Mouse (Mus musculus) common myeloid progenitor, adult 5-6 weeks (primary cell): ENCODE measurements at regions not wholly inside any gene's neighbourhood (a gene's known extent, or its start where the extent isn't known, plus 50 kb on each side); places are given as distances from the start of the nearest gene placed in this dataset.

Experiments
- ATAC-seq: replicated peaks from 2 replicates; pipeline ENCODE4 v1.8.0; 2016; ENCODE audit warnings: low read depth, mild to moderate bottlenecking, moderate TSS enrichment, inconsistent platforms; ENCODE audit not compliant: poor library complexity, severe bottlenecking

DNA sequence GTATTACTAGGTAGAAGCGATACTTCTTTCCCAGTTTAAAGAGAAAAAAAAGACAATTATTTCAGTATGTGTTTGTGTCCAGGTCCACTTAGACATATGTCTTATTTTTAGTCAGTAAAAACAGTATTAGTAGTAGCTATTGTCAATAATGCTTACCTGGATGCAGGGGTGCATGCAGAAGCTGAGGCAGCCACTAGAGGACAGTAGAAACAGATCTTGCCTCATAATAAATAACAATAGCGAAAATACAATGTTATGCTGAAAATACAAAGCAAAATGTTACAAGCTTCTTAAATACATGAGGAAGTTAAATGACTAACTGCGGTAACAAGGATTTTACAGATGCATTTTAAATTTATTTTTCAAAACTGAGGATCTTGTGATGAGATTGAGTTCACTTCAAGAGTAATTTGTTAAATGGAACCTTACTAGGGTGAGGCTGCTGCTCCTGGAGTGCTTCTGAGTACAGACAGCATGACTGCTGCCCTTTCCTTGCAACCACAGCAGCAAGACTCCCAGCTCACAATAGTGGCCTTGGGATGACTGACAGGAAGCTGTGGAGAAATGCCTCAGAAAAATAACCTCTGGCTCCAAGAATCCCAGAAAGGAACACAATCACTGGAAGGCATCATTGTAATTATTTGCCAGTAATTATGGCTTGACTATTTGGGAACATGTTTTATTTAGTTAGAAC is 728.8 kb downstream of the Brinp3 start:
- no peak for ATAC-seq

DNA sequence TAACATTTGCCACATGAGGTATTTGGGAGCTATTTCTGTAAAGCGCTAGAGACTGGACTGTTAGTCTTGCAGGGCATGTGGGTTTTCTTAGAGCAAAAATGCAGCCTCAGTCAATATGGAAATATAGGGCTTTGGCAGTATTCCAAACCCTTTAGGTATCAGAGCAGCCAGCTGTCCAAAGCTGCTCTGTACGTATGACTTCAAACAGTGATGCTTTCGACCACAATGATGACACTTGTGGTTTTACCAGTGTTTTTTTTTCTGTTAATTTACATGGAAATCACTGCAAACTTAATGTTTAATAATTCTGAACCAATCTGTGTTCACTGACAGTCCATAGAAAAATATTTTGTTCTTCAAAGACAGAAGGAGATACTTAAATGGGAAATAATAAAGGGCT is 743.0 kb downstream of the Brinp3 start:
- ATAC-seq: no peak

DNA sequence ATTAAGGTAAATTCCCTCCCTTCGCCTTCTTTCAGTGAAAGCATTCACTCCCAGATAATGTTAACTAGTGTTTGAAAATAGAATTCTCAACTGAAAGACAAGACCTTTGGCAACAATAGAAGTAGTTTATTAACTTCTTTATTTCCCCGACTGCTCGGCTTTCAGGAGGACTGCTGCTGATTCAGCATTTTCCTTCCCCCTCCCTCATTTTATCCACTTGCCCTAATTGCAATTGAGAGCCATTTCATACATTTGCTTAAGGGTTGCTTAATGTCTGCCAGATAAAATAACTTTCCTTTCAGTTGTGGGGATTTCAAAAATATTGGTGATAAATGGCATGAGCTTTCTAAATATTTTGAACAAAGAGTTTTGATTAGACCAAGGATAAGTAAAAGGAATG is 744.5 kb downstream of the Brinp3 start:
- ATAC-seq: no peak

DNA sequence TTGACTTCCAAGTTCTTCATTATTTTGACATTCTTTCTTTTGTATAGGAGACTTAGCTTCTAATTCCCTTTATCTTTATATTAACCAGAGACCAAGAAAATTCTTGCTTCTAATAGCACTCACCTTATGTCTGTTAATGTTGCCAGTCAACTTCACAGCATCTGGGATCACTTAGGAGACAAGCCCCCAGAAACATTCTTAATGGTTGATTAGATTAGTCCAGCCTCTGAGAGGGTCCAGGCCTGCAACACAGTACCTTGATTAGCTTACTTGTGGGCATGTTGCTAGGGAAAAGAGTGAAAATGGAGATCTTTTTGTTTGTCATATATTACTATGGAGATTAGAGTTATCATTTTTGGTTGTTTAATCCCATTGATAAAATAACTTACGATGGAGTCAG is 778.8 kb downstream of the Brinp3 start:
- no peak for ATAC-seq

DNA sequence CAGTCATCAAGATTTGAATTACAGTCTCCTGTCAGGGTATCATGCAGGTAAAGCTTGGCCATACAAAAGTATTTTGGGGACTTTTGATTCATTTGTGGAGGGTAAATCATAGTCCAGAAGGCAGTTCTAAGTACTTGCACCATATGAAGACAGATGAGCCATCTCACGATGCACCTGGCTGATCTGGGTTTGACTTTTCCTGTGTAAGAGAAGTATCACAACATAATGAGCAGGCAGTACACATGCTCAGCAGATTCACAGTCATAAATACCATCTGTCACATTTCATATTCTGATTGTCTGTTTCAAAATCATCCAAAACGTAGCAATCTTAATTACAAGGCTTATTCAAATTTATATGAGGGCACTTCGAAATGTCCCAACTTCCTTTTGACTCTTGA is 796.6 kb downstream of the Brinp3 start:
- ATAC-seq: no peak

DNA sequence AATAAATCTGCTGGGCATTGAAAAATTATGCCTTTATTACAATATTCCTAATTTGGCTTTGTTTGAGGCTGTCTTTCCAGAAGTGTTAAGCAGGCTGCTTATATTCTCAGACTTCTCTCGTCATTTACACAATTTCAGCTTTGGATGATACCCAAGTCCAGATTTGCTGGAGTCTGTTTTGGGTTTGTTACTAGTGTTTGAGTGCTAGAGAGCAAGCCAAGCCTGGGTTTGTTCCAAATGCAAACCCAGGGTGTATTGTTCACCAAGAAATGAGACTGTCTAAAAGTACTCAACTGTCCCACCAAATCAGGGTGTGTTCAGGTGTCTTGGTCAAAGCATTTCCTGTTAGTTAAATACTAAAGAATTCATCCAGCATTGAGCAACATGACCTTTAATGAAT is 814.7 kb downstream of the Brinp3 start:
- no peak for ATAC-seq

DNA sequence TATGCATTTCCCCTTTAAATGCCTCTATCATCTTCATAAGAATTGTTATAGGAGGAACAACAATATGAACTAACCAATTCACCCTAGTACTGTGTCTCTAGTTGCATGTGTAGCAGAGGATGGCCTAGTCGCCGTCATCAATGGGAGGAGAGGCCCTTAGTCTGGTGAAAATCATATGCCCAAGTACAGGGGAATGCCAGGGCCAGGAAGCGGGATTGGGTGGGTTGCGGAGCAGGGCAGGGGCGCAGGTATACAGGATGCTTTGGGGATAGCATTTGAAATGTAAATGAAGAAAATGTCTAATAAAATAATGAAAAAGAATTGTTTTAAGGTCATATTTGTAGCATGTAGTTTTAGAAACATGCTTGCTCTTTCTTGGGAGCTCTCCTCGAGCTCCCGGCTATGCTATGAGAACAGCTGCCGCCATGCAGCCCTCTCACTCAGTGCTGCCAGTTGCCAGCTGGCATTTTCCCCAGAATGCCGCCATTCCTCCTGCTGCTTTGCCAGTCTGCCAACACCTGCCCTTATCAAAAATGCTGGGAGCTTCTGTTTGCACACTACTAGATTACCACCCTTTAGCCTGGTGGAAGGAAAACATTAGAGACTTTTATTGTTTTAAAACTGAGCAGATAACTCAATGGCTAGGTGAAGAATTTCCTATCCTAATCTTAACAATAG is 848.9 kb downstream of the Brinp3 start:
- no peak for ATAC-seq

DNA sequence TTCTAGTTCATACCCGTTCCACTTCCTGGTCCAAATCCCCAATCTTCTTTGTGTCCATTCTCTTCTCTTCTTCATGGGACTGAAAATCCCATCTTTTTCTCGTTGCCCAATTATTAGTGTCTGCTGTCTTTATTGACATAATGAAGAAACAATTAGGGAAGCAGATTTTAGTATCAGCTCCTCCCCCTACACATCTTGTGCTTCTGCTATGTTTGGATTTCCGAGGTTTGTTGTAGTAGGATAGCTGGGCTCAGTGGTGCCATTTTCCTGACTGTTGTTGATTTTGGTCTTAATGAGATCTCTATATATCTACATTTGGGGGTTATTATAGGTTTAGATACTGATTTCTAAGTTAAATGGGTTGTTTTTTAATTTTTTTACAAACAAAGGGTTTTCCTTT is 849.5 kb downstream of the Brinp3 start:
- no peak for ATAC-seq
